Mouse (Mus musculus) CH12.LX (cell line): ENCODE measurements around the gene Troap.

Experiments used
- EP300 ChIP-seq: IDR thresholded peaks from 2 replicates; pipeline ENCODE4 v1.6.1; 2011; ENCODE audit warnings: low read length, improper control_type of control experiment
- USF1 ChIP-seq: IDR thresholded peaks from 2 replicates; pipeline ENCODE4 v1.6.1; 2014; ENCODE audit warnings: low read depth, mild to moderate bottlenecking, inconsistent platforms, low read length, improper control_type of control experiment
- ZC3H11A ChIP-seq: IDR thresholded peaks from 2 replicates; pipeline ENCODE4 v1.6.1; 2012; ENCODE audit warnings: low read depth, mild to moderate bottlenecking, inconsistent platforms, low read length, improper control_type of control experiment

GRCm38 (mm10) chr15:99126081-99126815 lies 51.9 kb downstream of the Troap start:
- TF ChIP-seq ZC3H11A, result no peak
- no peak for TF ChIP-seq EP300
- TF ChIP-seq USF1, result no peak
